In the genomic region with DNA sequence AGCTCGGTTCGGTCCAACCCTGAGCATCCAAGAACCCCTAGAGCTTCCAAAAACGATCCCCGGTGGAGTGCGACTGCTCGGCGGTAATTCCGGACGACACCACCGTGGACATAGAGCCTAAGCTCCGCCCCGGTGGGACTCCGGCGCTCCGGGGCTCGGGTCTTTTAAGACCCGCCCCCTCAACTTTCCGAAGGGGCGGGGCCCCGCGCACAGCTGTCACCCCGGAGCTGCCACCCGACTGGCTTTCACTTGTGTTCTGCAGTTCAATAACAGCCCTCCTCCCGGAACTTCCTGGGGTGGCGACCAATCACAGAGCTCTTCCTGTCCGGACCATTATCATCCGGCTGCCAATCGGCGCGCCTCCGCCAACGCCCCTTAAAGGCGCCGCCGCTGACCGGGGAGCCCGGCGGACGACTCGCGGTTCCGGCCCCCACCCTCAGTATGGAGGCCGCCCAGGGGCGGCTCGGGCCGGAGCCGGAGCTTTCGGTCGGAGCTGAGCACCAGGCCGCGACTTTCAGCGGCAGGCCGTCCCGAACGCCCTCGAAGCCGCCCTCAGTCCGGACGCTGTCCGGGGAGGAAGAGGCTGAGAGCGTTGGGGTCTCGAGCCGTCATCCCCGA, we compare ENCODE assay signal across 8 mouse cellular contexts. TPM values are rescaled to one million over a fixed set of nuclear protein-coding genes. Genes with fewer than 3 reads are reported as not detected.
DNase-seq lines count a peak whose midpoint lies in the region; ATAC-seq and TF ChIP-seq lines count a peak whose summit lies in the region.

A gene (plus strand): TSS at position 361 of the 618 bp plus-strand sequence.

- TF ChIP-seq CTCF in left cerebral cortex, adult 2 months (IDR thresholded peaks at IDR 0.05): no peak; the same call in 1 of the 2 replicates

- WGBS in hindbrain, embryonic 16.5 days: under 1% methylated on average over 58 of the region's 64 CpGs

- DNase-seq in T-cell, adult 2 months (ENCODE audit: low spot score): peak; percentile 96
- peak; percentile 92 to 95 for DNase-seq in cerebellum, postnatal 36 days
- peak; percentile 95 for DNase-seq in gastrocnemius, adult 18-20 months (ENCODE audit: low spot score)
- peak; percentile 93 to 96 for DNase-seq in left cerebral cortex, adult 2 months (ENCODE audit: extremely low spot score in 1 of 2, low spot score in 2 of 2)
- DNase-seq in right cerebral cortex, adult 2 months (ENCODE audit: low spot score in 2 of 2): peak; percentile 94 to 97
- peak; percentile 95 for DNase-seq in urinary bladder, postnatal 14 days (ENCODE audit: low spot score)

- peaks cover 21% of the 10 kb centered on the region for H3K4me1 ChIP-seq in hindbrain, embryonic 16.5 days (ENCODE audit: control insufficient read depth, insufficient read depth, low read depth, low read length)

- peak within 1 kb of the TSS; percentile 90 for H3K9ac ChIP-seq in hindbrain, embryonic 16.5 days (ENCODE audit: low read depth, low read length)

- intact Hi-C loops in left cerebral cortex, adult 2 months (cut with DNase I): no loop called here

- H3K27me3 ChIP-seq in hindbrain, embryonic 16.5 days (replicated peaks; ENCODE audit: control insufficient read depth, insufficient read depth, low read length): no peaks in the 10 kb centered on the region

- ATAC-seq in hindbrain, embryonic 16.5 days: peak; percentile 93
- ATAC-seq in megakaryocyte, adult 5-6 weeks (ENCODE audit: poor library complexity, severe bottlenecking): peak; percentile 79

- peak within 1 kb of the TSS; percentile 82 for H3K4me3 ChIP-seq in hindbrain, embryonic 16.5 days (ENCODE audit: low read length)
- peak within 1 kb of the TSS; percentile 71 for H3K4me3 ChIP-seq in left cerebral cortex, adult 2 months

- peak within 1 kb of the TSS; percentile 74 for H3K4me2 ChIP-seq in hindbrain, embryonic 16.5 days (ENCODE audit: low read length)

- H3K36me3 ChIP-seq in hindbrain, embryonic 16.5 days (ENCODE audit: control insufficient read depth, insufficient read depth, low read length): no peaks in the 10 kb centered on the region

- H3K9me3 ChIP-seq in hindbrain, embryonic 16.5 days (ENCODE audit: control insufficient read depth, low read length): no peaks in the 10 kb centered on the region

- H3K27ac ChIP-seq in hindbrain, embryonic 16.5 days (ENCODE audit: low read depth, low read length): peak within 1 kb of the TSS; percentile 96
- peak within 1 kb of the TSS; percentile 98 for H3K27ac ChIP-seq in left cerebral cortex, adult 2 months

RNA-seq across cellular contexts. Expression of the gene that starts here (rescaled TPM):
- total RNA-seq in gastrocnemius, adult 18-20 months (2021): 10 to 100 TPM; 20.0 to 23.5 TPM
- 18.1 and 20.9 TPM in 2 replicates for polyA plus RNA-seq in hindbrain, embryonic 16.5 days (2015; fragmentation: Nextera tagmentation; extraction: Ambion mirVana)
- 10 to 100 TPM; 31.1 to 33.8 TPM for total RNA-seq in left cerebral cortex, adult 2 months (2021)
- 18.8 and 20.5 TPM in 2 replicates for total RNA-seq in megakaryocyte, adult 5-6 weeks (2015)
- 17.7 and 20.2 TPM in 2 replicates for total RNA-seq in megakaryocyte, adult 5-6 weeks (2017)

Comparison
In these comparisons a context has a peak if more than half of its experiments do, and no peak if none do; other contexts are left out.
1. Peak in every context shown above with its lines: DNase-seq, ATAC-seq, H3K4me3 ChIP-seq and H3K27ac ChIP-seq.